Mouse (Mus musculus) adrenal gland, postnatal 4 days (tissue): Measurements from ENCODE around the gene Mov10. TPM values are rescaled to one million over a fixed set of nuclear protein-coding genes. Genes with fewer than 3 reads are reported as not detected.

Source experiments
- DNase-seq, 2 experiments: peaks; one replicate each; pipeline ENCODE4 v3.0.0; 2021 to 2022; ENCODE audit warnings: low spot score in 2 of 2, mixed read lengths in 2 of 2
- total RNA-seq, 2 experiments: library from RNA; stranded (reverse); gene quantifications; 2 replicates each; pipeline ENCODE4 v1.2.3; 2021

The Mov10 gene
- total RNA-seq, 2 experiments from 2014 or later = 49.0 to 52.8 TPM

- no peak for DNase-seq
Measured at GRCm38 (mm10) chr3:104811752-104812151, 6.6 kb downstream of the Mov10 start.

- no peak for DNase-seq
Measured at GRCm38 (mm10) chr3:104805539-104805938, 12.8 kb downstream of the Mov10 start.

DNA sequence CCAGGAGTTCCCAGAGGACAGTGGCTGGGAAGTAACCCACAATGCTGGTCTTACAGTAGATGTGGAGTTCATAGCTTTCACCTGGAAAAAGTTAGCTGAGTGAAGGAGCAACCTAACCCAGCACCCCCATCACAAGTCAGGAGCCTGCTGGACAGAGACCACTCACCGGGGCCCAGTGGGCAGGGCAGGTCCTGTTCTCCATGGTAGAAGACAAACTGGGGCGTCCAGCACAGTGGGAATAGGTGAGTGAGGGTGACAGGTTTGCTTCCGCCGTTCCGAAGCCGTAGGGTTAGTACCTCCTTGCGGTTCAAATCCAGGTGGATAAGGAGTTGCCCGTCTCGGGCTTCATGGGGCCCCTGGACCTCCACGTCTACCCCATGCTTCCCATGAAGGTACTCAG is 14.1 kb downstream of the Mov10 start:
- no peak for DNase-seq

GRCm38 (mm10) chr3:104801481-104801880 is 16.9 kb downstream of the Mov10 start:
- no peak for DNase-seq

- no peak for DNase-seq
Measured at GRCm38 (mm10) chr3:104800681-104801080, 17.7 kb downstream of the Mov10 start.

DNA sequence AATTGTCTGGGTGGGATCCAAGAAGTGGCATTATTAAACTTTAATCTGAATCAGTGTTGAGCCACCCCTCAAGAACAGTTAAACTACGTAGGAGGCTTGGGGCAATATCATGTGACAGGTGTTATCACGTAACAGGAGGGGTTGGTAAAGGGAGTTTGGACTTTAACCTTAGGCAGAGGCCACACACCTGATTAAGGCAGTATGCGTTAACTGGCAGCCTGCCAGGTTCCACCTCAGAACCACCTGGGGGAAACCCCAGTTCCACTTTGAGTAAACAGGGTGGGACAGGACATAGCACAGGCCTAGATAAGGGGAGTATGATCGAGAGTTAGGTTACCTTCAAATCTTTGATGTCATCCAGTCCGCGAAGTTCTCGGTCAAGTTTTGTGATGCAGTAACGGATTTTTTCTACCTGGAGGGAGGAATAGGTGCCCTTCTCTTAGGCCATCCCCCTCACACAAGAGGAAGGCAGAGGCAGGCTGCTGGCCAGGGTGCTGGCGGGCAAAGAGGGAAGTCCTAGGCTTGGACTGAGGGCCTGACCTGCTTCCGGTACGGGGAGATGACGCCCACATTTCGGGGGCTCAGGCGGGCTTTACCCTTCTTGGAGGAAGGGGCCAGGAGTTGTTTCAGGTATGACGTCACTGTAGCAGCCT is 21.8 kb downstream of the Mov10 start:
- no peak for DNase-seq

- DNase-seq = no peak
Measured at GRCm38 (mm10) chr3:104795661-104796340, 22.6 kb downstream of the Mov10 start.

DNA sequence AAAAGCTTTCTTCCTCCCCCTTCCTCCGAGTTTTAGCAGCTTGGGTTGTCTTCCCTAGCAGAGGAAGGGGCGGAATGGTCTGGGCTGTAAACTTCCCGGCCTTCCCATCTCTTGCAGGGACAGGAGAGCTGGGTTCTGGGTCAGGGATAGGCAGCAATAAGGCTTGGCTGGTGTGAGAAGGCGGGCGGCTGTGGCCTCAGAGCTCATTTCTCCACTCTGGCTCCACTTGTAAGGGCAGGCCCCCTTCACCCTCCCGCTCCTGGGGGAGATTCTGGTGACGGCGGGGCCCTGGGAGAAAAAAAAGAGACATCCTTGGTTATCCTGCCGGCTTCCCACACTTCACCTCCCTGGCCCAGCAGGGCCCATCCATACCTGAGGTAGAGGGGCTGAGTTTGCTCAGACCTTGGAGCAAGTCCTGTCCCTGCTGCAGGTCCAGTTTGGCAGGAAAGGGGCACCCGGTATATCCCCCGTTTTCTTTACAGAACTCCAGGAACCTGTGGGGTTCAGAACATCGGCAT is 23.4 kb downstream of the Mov10 start:
- DNase-seq = no peak

- DNase-seq = peak; percentile 83 to 88
Measured at GRCm38 (mm10) chr3:104793871-104794828, 24.2 kb downstream of the Mov10 start.

DNA sequence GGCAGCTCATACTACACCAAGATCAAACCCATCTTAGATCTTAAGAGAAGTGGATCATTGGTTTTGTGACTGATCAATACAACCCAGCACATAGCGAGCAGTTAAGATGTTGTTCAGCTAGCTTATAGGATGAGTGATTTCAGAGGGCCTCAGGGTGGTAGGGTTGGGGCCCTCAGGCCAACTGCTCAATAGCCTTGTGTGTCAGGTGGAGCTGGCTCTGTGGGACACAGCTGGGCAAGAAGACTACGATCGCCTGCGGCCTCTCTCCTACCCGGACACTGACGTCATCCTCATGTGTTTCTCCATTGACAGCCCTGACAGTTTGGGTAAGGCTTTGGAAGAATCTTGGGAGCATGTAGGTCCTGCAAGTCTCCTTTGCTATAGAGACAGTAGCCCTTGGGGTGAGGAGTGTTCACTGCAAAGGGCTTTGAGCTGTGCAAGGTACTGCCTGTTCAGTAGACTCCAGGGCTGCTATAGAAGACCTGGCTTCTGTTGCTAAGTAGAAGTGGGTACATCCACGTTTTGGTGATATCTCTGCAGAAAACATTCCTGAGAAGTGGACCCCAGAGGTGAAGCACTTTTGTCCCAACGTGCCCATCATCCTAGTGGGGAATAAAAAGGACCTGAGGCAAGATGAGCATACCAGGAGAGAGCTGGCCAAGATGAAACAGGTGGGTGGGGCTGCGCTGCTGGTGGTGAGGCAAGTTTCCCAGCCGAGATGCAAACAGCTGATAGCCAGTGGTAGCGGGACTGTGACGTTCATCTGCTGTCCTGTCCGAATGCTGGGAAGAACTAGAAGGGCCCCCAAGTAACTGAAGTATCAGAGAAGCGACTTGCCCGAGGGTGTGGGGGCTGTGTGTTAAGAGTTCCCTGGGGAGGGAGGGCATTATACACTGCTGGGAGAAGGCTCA is 25.7 kb downstream of the Mov10 start:
- no peak for DNase-seq

DNA sequence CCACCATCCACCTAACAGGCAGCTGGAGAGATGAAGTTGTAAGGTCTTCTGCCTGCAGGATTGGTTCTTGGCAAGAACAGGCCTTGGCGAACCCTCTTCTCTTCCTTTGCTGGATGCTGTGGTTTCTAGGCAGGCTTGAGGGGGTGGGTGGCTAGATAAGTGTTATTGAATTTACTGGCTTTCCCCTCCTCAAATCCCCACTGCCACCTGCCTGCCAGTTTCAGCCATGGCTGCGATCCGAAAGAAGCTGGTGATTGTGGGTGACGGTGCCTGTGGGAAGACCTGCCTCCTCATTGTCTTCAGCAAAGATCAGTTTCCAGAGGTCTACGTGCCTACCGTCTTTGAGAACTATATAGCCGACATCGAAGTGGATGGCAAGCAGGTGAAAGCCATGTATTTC is 26.7 kb downstream of the Mov10 start:
- DNase-seq = no peak

DNA sequence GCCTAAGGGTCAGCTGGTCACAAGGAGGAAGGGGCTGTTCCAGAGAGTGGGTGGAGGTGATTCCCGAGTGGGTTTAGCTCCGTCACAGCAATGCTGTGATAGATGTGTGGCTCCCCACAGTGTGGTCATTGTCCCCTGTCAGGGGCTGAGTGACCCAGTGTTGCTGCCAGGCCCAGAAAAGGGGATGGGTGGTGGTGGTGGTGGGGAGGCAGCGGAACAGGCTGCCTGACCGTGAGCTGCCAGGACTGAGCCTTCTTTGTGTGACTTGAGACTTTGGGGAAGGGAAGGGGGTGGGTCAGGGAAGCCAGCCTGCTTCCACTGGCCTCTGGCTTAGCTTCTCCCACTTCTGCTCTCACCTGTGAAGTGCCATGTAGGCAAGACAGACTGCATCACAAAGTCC is 27.3 kb downstream of the Mov10 start:
- no peak for DNase-seq

DNA sequence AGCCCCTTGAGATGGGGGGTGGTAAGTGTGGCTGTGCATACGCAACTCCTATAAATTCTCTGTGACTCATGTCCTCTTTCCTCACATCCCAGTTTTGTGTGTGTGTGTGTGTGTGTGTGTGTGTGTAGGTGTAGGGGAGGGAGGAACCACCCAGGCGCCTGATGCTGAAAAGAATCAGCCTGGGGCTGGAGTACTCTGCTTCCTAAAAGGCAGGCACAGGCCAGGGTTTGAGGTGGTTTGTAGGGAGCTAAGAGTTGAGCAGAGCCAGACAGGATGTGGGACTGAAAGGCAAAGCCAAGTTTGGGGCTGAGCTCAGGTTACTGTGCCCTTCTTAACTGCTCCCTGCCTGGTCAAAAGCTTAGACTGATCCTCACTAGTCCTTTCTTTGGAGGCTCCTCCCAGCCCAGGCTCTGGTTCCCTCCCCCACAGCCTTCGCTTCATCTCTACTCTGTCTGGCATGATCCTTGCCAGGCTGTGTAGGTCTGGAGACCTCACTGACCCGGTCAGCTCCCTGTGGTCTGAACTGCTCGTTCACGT is 27.9 kb downstream of the Mov10 start:
- DNase-seq = no peak

GRCm38 (mm10) chr3:104789822-104790221 is 28.5 kb downstream of the Mov10 start:
- DNase-seq = no peak

- DNase-seq = no peak
Measured at GRCm38 (mm10) chr3:104789312-104789605, 29.1 kb downstream of the Mov10 start.

DNA sequence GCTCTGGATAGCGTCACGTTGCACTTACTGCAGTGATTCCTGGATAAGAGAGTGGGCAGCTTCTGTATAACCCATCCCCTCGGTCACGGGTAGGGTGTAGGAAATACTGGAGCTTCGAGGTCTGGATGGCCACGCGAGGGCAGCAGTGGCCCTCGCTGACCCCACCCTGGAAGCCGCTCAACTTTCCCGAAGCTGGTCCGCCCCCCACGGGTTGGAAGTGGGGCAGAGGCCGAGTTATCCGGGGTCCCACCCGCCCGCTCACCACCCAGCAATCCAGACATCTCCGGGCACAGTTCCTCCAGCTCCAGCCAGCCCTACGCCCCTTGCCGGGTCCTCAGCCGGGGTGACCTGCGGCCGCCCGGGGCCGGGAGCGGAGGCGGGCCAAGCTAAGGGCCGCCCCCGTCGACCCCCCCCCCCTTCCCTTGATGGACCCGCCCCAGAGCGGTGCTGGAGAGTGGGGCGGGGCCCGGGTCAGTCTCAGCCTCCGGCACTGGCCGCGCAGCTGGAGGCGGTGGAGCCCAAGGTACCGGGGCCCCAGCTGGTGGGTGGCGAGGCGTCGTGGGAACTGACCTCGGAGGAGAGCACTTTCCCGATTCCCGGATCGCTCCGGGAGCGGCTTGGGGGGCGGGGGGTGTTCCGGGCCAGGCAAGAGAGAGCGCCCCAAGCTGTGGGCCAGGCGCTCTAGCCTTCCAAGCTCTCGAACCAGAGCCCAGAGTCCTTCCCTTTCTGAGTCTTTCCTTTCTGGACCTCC is 29.6 kb downstream of the Mov10 start:
- peak in 1 of 2 experiments; percentile 72 for DNase-seq

GRCm38 (mm10) chr3:104788075-104788474 is 30.3 kb downstream of the Mov10 start, which contains the start of gene Rhoc:
Gene Rhoc (plus strand): TSS chr3:104788375.
- no peak for DNase-seq

GRCm38 (mm10) chr3:104785284-104785683 is 33.1 kb downstream of the Mov10 start:
- no peak for DNase-seq

DNA sequence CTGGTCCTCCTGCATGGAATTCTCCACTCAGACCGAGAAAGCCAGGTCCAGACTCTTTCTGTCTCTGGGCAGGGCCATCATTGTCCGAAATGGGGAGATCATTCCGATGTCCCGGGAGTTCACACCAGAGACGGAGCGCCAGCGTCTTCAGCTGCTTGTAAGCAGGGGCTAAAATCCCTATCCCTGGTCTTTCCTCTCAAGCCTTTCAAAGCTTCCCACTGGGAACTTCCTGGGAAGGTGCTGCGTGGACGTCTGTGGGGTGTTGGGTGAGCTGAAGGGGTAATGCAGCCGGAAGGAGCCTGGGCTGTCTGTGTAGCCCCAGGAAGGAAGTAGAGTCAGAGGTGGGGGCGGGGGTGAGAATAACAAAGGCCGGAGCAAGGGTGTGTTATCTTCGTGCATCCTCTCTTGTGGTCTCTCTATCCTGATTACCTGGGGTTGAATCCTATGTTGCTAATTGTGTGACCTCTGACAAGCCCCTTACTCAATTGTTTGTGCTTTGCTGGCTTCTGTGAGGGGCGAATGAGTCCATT is 34.3 kb downstream of the Mov10 start:
- no peak for DNase-seq
